Mouse (Mus musculus) midbrain, embryonic 12.5 days (tissue): ENCODE measurements around the gene Abl1. TPM values are rescaled to one million over a fixed set of nuclear protein-coding genes. Genes with fewer than 3 reads are reported as not detected.

Source experiments
- ATAC-seq: fragments of 200-750 bp; cut with Nextera tagmentation; 2 replicates; pipeline ENCODE4 v1.8.0; 2017; ENCODE audit warnings: low read depth, moderate TSS enrichment, moderate library complexity; ENCODE audit not compliant: low FRiP score
- H3K27ac ChIP-seq: fragments of 300-500 bp; sonication (generic); replicated peaks from 2 replicates; pipeline ENCODE4 v1.5.1; 2016; ENCODE audit warnings: mild to moderate bottlenecking
- H3K27me3 ChIP-seq: fragments of 300-500 bp; sonication (generic); 2 replicates; pipeline ENCODE4 v1.6.1; 2016; ENCODE audit warnings: mild to moderate bottlenecking
- H3K36me3 ChIP-seq: fragments of 300-500 bp; sonication (generic); 2 replicates; pipeline ENCODE4 v1.6.1; 2016
- H3K4me1 ChIP-seq: fragments of 300-500 bp; sonication (generic); 2 replicates; pipeline ENCODE4 v1.6.1; 2016
- H3K4me2 ChIP-seq: fragments of 300-500 bp; sonication (generic); replicated peaks from 2 replicates; pipeline ENCODE4 v1.6.1; 2016; ENCODE audit warnings: mild to moderate bottlenecking, moderate library complexity
- H3K4me3 ChIP-seq: fragments of 300-500 bp; sonication (generic); 2 replicates; pipeline ENCODE4 v1.5.1; 2016; ENCODE audit warnings: mild to moderate bottlenecking
- H3K9ac ChIP-seq: fragments of 300-500 bp; sonication (generic); replicated peaks from 2 replicates; pipeline ENCODE4 v1.6.1; 2016; ENCODE audit warnings: mild to moderate bottlenecking, moderate library complexity
- H3K9me3 ChIP-seq: fragments of 300-500 bp; sonication (generic); 2 replicates; pipeline ENCODE4 v1.6.1; 2016; ENCODE audit warnings: mild to moderate bottlenecking
- WGBS: fragments of 180-500 bp; shearing (Covaris S2); methylation state at CpG from one replicate; pipeline ENCODE4 v1.1.7; 2016; 5-methylcytosine and 5-hydroxymethylcytosine counted together
- polyA plus RNA-seq: library from polyadenylated mRNA; unstranded; fragments of >200 nt; fragmentation: Nextera tagmentation; extraction: Ambion mirVana; gene quantifications from 2 replicates; pipeline ENCODE4 v1.2.1, GENCODE M21; 2016

Gene Abl1
- polyA plus RNA-seq, 1 experiment from 2014 or later: 47.3 TPM

DNA sequence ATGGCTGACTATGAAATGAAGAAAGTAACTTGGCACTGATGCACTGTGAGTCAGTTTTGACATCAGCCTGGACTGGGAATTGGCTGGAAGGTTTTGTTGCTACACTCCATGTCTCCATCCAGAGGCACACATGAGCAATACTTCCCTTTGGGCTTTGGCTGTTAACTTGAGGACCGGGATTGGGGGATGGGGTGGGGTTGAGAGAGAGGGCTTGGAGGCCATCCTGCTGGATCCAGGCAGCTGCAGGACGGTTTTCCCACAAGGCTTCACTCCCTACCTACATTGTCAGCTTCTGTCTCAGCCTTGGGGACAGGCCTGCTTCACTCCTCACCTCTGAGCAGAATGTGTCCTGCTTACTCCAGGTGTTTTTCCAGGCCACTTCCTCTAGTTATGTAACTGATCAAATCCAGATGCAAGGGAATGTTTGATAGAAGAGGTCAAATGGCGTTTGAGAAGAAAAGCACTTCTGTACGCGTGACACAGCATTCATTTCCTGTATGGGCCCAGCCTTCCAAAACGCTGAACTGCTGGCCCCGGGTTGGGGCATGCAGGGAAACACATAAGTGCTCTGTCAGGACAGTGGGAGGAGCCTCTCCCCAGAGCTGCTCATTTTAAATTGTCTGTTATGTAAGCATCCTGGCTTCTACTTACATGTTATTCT, 82.7 kb downstream of the Abl1 start:
- Histone ChIP-seq H3K36me3 (peaks cover 10% of the 10 kb centered on the region; the same call in 1 of the 2 replicates), H3K27ac (no peak overlapping the region), H3K4me3 (no peak overlapping the region), H3K4me1 (peaks cover 39% of the 10 kb centered on the region), H3K9ac (no peak overlapping the region), H3K27me3 (no peaks in the 10 kb centered on the region), H3K4me2 (no peak overlapping the region), H3K9me3 (no peaks in the 10 kb centered on the region)
- ATAC-seq: no peak
- WGBS: 62% methylated on average over 7 of the region's 7 CpGs

DNA sequence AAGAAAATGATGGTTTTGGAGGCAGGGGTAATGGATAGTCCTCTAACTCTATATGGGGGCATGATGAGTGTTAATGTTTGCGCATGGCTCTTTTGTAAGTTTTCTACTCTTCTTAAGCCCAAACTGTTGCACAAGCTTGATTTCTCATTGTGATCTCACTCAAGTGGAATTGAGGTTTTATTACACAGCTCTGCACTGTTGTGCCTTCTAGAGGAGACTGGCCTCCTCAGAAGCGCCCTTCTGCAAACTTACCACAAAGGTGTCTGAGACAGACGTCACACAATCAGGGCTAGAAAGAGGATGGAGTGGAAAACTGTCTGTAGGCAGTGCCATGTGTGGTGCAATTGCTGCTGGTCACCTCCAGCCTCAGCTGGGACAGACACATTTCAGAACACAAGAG, 88.3 kb downstream of the Abl1 start:
- H3K27ac ChIP-seq: no peak overlapping the region
- peaks cover 50% of the 10 kb centered on the region for H3K36me3 ChIP-seq
- H3K4me2 ChIP-seq: no peak overlapping the region
- H3K4me3 ChIP-seq: no peak overlapping the region
- H3K4me1 ChIP-seq: no peaks in the 10 kb centered on the region; the same call in 1 of the 2 replicates
- no peaks in the 10 kb centered on the region for H3K9me3 ChIP-seq
- H3K9ac ChIP-seq: no peak overlapping the region
- H3K27me3 ChIP-seq: no peaks in the 10 kb centered on the region
- no peak for ATAC-seq
- 94% methylated on average over 3 of the region's 3 CpGs for WGBS

DNA sequence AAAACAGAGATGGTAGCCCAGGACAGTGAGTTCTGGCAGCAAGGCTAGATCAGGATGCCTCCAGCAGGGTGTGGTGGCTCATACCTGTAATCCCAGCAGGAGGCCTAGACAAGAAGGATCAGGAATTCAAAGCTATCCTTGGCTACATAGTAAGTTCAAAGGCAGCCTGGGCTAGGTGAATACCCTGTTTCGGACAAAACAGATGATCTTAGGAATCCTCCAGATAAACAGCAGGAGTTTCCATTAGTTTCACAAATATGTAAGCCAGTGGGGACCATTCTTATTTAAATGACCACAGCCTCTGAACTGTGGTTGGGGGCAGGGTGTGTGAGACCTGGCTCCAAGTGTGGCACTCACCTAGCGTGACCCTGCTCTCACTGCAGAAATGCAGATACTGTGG, 91.1 kb downstream of the Abl1 start:
- no peaks in the 10 kb centered on the region for H3K9me3 ChIP-seq
- H3K4me1 ChIP-seq: no peaks in the 10 kb centered on the region
- ATAC-seq: no peak
- H3K4me3 ChIP-seq: no peak overlapping the region
- H3K4me2 ChIP-seq: no peak overlapping the region
- H3K27ac ChIP-seq: no peak overlapping the region
- H3K9ac ChIP-seq: no peak overlapping the region
- H3K27me3 ChIP-seq: no peaks in the 10 kb centered on the region
- 92% methylated on average over 2 of the region's 2 CpGs for WGBS
- peaks cover 69% of the 10 kb centered on the region for H3K36me3 ChIP-seq

DNA sequence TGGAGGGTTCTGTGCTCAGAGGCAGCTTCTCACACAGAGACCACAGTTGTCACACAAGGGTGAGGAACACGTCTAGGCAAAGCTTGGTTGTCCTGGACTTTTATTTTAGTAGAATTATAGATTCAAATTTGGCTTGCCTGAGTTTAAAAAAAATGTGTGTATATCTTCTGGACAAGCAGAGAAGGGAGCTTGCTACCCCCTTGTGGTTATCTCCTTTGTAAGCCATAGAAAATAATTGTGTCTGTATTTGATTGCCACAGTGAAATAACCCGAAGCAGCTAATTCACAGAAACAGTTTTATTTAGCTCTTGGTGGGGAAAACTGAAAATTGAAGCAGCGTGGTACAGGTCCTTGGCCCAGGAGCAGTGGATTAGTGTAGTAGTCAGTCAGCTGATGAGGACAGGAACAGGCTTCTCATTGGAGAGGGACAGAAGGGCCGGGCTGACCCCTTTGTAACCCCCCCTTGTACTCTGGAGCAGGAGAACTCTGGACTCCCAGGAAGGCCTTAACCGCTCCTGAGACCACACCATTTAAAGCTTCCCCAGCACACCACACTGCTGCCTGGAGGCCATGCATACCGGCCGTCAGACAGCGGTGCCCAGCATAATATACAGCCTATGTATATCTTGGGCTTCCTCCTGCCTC, 94.9 kb downstream of the Abl1 start:
- 87% methylated on average over 8 of the region's 8 CpGs for WGBS
- ATAC-seq: no peak
- H3K9me3 ChIP-seq: no peaks in the 10 kb centered on the region
- H3K4me2 ChIP-seq: no peak overlapping the region
- no peak overlapping the region for H3K9ac ChIP-seq
- no peaks in the 10 kb centered on the region for H3K27me3 ChIP-seq
- H3K27ac ChIP-seq: no peak overlapping the region
- no peaks in the 10 kb centered on the region for H3K4me1 ChIP-seq
- peaks cover 86% of the 10 kb centered on the region for H3K36me3 ChIP-seq
- no peak overlapping the region for H3K4me3 ChIP-seq

DNA sequence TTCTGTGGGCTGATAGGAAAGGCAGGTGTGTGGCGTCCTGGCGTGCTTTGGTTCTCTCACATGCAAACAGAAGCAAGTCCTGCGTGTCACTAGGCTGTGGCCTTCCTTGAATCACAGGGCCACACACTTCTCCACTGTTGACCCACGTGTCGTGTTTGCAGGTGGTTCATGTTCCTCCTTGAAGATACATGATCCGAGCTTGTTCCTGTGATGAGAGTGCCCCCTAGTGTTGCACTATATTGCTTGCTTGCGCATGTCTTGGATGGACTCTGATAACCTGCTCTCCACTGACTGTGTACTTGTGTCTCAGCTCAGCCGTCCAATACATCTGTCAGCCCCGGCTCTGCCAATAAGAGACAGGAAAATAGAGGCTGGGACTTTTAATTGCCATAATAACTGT, 96.9 kb downstream of the Abl1 start:
- 0 out of 2 replicates have a peak, but pooled peaks have one; percentile 16 for ATAC-seq
- Histone ChIP-seq H3K36me3 (peaks cover 82% of the 10 kb centered on the region), H3K4me2 (no peak overlapping the region), H3K4me1 (no peaks in the 10 kb centered on the region), H3K9me3 (no peaks in the 10 kb centered on the region), H3K9ac (no peak overlapping the region), H3K27ac (no peak overlapping the region), H3K4me3 (no peak overlapping the region), H3K27me3 (no peaks in the 10 kb centered on the region)
- 49% methylated on average over 9 of the region's 9 CpGs for WGBS

DNA sequence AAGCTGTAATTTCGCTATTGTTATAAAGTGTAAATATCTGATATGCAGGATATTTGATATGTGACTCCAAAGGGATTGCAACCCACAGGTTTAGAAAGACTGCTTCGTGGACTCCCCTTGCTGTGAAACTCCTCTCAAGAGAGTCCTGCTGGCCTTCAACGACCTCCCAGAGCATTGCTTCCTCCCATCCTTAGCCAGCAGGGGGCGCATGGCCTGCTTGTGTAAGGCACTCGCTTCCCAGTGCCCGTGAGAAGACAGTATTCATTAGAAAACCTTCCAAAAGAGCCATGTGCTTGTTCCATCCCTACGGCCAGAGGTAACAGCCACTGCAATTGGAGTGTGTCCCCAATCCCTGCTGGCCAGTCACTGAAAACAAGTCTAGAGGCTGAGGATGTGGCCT, 98.9 kb downstream of the Abl1 start:
- 21% methylated on average over 7 of the region's 7 CpGs for WGBS
- Histone ChIP-seq H3K27me3 (no peaks in the 10 kb centered on the region), H3K4me3 (no peak overlapping the region), H3K9ac (no peak overlapping the region), H3K27ac (no peak overlapping the region), H3K4me2 (no peak overlapping the region), H3K9me3 (no peaks in the 10 kb centered on the region), H3K4me1 (no peaks in the 10 kb centered on the region; the same call in 1 of the 2 replicates), H3K36me3 (peaks cover 81% of the 10 kb centered on the region)
- ATAC-seq: no peak

DNA sequence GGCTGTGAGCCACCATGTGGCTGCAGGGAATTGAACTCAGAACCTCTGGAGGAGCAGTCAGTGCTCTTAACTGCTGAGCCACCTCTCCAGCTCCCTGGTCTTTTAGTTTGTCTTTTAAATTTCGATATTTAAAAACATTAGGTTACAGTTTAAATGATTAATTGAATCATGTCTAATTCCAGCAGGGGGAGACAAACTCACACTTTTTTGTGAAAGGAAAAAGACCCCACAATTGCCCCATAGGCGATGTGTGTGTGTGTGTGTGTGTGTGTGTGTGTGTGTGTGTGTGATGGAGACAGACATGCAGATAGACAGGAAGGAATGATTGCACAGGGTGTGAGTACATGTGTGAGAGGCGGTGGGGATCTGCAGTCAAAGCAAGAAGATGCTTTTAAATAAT, 100.1 kb downstream of the Abl1 start:
- no peak overlapping the region for H3K4me3 ChIP-seq
- H3K9me3 ChIP-seq: no peaks in the 10 kb centered on the region
- H3K9ac ChIP-seq: no peak overlapping the region
- no peak overlapping the region for H3K4me2 ChIP-seq
- H3K27me3 ChIP-seq: no peaks in the 10 kb centered on the region
- no peak for ATAC-seq
- 81% methylated on average over 3 of the region's 3 CpGs for WGBS
- H3K27ac ChIP-seq: no peak overlapping the region
- H3K4me1 ChIP-seq: no peaks in the 10 kb centered on the region; the same call in 1 of the 2 replicates
- peaks cover 84% of the 10 kb centered on the region for H3K36me3 ChIP-seq

DNA sequence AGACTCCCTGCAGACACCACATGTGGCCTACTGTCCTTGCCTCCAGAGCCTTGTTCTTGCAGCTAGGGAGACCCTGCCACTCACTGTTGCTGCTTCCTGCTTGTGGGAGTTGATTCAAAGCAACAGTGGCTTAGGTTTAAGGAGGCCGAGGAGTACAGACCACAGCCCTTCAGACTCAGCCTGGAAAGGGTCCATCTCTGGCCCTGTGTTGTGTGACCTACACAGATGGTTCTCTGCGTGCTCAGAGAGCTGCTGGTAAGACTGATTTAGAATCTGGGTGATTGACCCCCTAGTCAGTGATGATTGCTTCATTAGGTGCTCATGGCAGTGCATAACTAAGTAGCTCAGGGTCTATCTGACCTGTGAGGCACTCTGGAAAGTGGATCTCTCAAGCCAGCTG, 101.0 kb downstream of the Abl1 start:
- Histone ChIP-seq H3K9me3 (no peaks in the 10 kb centered on the region), H3K27me3 (no peaks in the 10 kb centered on the region), H3K36me3 (peaks cover 86% of the 10 kb centered on the region), H3K9ac (no peak overlapping the region), H3K4me3 (no peak overlapping the region), H3K4me1 (no peaks in the 10 kb centered on the region; the same call in 1 of the 2 replicates), H3K27ac (no peak overlapping the region), H3K4me2 (no peak overlapping the region)
- no peak for ATAC-seq
- WGBS: 93% methylated on average over 2 of the region's 2 CpGs

DNA sequence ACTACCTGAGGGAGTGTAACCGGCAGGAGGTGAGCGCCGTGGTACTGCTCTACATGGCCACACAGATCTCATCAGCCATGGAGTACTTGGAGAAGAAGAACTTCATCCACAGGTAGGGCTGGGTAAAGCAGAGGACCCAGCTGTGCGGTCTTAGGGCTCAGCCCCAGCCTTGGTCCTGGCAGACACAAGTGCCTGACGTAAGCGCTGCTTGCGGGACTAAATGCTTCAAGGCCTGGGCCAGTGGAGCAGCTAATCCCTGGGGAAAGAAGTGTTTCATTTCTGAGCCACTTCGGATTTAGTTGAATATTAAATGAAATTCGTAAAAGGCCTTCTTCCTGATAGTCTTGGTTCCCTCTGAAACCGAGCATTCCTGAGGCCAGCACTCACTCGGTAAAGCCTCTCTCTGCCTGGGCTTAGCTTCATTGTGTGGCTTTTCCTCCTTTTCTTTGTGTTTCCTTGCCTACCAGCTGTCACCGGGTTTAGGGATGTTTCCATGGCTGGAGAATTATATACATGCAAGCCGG, 102.6 kb downstream of the Abl1 start:
- Histone ChIP-seq H3K4me2 (no peak overlapping the region), H3K27me3 (no peaks in the 10 kb centered on the region), H3K27ac (peak overlapping the region; percentile 8; the same call in 1 of the 2 replicates), H3K9me3 (no peaks in the 10 kb centered on the region), H3K4me3 (no peak overlapping the region), H3K36me3 (peaks cover 87% of the 10 kb centered on the region), H3K4me1 (no peaks in the 10 kb centered on the region; the same call in 1 of the 2 replicates), H3K9ac (no peak overlapping the region)
- WGBS: 65% methylated on average over 13 of the region's 13 CpGs
- ATAC-seq: 0 out of 2 replicates have a peak, but pooled peaks have one; percentile 9

DNA sequence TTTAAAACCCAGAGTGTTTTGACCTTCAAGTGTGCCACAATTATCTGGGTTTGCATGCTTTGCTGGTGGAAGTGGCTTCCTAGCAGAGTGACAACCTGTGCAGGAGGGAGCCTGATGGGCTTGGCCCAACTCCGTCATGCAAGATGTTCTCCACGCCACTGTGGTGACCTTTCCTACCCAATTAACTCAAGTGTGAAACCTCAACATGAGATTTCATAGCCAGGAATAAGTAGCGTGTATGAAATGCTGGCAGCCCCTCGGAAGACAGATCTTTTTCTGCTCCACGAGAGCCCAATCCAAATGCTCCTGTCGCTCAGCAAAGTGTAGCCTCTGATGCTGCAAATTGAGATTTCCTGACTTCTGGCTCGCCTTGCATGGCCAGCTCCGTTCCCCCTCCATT, 103.1 kb downstream of the Abl1 start:
- Histone ChIP-seq H3K27me3 (no peaks in the 10 kb centered on the region), H3K4me3 (no peak overlapping the region), H3K9me3 (no peaks in the 10 kb centered on the region), H3K27ac (no peak overlapping the region), H3K4me1 (no peaks in the 10 kb centered on the region; the same call in 1 of the 2 replicates), H3K4me2 (no peak overlapping the region), H3K36me3 (peaks cover 87% of the 10 kb centered on the region), H3K9ac (no peak overlapping the region)
- 84% methylated on average over 8 of the region's 8 CpGs for WGBS
- no peak for ATAC-seq

DNA sequence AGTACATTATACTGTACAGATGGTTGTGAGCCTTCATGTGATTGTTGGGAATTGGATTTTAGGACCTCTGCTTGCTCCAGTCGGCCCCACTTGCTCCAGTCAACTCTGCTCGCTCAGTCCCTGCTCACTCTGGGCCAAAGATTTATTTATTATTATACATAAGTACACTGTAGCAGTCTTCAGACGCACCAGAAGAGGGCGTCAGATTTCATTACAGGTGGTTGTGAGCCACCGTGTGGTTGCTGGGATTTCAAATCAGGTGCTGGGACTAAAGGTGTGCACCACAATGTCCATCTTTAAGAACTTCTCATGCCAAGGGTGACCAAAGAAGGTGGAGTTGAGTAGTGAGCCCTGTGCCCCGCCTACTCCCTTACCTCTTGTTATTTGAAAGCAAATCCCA, 104.4 kb downstream of the Abl1 start:
- H3K4me2 ChIP-seq: no peak overlapping the region

DNA sequence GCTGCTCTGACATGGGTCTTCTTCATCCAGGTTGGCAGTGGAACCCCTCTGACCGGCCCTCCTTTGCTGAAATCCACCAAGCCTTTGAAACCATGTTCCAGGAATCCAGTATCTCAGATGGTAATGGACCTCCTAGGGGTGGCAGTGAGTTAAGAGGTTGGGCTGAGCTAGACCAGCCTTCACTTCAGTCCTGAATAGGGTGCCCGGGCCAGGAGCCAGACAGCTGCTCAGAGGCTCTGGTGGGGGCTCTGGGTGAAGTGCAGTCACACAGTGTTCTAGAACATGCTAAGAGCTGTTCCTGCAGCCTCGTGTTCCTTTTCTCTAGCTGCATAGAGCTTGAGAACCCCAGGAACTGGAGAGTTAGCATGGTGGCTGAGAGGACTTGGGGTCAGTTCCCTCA, 108.8 kb downstream of the Abl1 start:
- Histone ChIP-seq H3K4me2 (no peak overlapping the region), H3K9ac (no peak overlapping the region), H3K9me3 (no peaks in the 10 kb centered on the region), H3K4me1 (no peaks in the 10 kb centered on the region), H3K36me3 (peaks cover 100% of the 10 kb centered on the region), H3K27ac (no peak overlapping the region), H3K4me3 (no peak overlapping the region), H3K27me3 (no peaks in the 10 kb centered on the region)
- WGBS: 93% methylated on average over 3 of the region's 3 CpGs
- ATAC-seq: no peak

More for the DNA sequence above, 104.4 kb downstream of the Abl1 start:
- Histone ChIP-seq H3K27ac (no peak overlapping the region), H3K36me3 (peaks cover 92% of the 10 kb centered on the region), H3K4me1 (no peaks in the 10 kb centered on the region; the same call in 1 of the 2 replicates), H3K27me3 (no peaks in the 10 kb centered on the region), H3K9ac (no peak overlapping the region), H3K4me3 (no peak overlapping the region), H3K9me3 (no peaks in the 10 kb centered on the region)
- WGBS: 80% methylated on average over 6 of the region's 6 CpGs
- no peak for ATAC-seq
